Mouse (Mus musculus) ZHBTc4 (cell line): ENCODE data around the gene Zfp715.
A peak's percentile ranks its signal among the peaks of the same experiment; 100 is the strongest.

ENCODE experiments used
- DNase-seq: peaks from one replicate; pipeline ENCODE4 v3.0.0-alpha.2; 2011; ENCODE audit warnings: low read depth, low spot score

Zfp715 gene

GRCm38 (mm10) chr7:43313013-43313428 lies at the start of gene Zfp715:
Gene Zfp715 (minus strand): TSS chr7:43313294.
- peak; percentile 99 for DNase-seq

DNA sequence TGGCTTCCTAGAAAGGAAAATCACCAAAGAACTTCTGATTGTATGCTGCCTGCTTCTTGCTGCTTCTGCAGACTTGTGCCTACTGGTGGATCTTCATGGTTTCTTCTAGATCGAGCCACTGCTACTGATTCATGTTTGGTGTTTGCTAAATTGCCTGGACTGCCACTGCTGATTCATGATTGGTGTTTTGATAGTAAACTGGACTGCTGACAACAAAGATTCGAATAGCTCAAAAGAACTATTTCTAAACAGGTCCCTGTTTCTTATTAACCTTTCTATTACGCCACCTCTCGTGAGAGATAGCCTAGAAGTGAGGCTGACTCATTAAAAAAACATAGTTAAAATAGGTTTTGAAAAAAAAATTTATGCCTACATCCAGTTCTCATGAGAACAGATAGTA lies 48.9 kb upstream of the Zfp715 start:
- no peak for DNase-seq

DNA sequence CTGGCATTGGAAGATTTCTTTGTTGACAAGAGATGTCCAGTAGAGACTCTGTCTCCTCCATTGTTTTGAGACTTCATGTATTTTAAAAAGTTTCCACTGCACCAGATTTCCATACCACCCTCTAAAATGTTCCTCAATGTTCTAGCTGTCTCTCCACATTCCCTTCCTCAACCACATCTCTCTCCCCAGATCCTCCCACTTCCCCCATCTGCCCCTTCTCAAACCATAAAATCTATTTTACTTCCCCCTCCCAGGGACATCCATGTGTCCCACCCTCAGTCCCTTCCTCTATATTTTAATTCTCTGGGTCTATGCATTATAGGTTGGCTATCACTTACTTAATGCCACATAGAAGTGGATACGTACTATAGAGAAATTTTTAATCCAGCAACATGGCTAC lies 48.3 kb upstream of the Zfp715 start:
- no peak for DNase-seq

DNA sequence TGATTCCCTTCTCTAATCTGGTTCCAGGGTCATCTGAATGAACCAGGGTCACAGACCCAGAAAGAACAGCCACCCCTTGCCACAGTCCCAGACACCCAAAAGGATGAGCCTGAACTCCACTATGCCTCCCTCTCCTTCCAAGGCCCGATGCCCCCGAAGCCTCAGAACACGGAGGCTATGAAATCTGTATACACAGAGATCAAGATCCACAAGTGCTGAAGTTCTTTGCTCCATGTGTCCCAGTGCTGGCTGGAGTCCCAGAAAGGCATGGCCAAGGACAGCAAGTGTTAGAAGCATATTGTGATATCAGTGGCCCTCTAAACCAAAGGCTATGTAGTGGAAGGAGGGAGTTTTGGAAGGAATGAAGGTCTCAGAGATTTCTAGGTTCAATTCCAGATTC lies 45.5 kb upstream of the Zfp715 start:
- DNase-seq = no peak

- DNase-seq = peak; percentile 44
Observed at GRCm38 (mm10) chr7:43354893-43355835, 42.1 kb upstream of the Zfp715 start.

- DNase-seq = no peak
Observed at GRCm38 (mm10) chr7:43353758-43354157, 40.7 kb upstream of the Zfp715 start.

- no peak for DNase-seq
Observed at GRCm38 (mm10) chr7:43353118-43353517, 40.0 kb upstream of the Zfp715 start.

DNA sequence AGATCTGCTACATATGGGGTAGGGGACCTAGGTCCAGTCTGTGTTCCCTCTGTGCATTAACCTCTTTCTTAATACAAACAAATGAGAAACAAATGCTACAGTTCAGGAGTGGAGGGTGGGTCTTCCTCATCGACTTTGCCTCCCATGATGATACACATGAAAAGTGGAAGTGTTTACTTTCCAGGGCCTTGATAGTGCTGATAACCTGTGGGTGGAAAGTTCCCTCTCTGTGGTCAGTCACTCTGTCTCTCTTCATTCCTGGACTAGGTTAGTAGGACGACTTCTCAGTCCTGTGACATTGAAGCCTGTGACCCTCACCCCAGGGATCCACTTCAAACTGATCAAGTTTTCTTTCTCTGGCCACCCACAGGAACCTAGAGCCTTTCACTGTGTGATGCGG lies 38.1 kb upstream of the Zfp715 start, which contains the start of gene Siglecf:
TSS of gene Siglecf (plus strand) at position 188 of the 400 bp plus-strand sequence.
- DNase-seq = no peak

DNA sequence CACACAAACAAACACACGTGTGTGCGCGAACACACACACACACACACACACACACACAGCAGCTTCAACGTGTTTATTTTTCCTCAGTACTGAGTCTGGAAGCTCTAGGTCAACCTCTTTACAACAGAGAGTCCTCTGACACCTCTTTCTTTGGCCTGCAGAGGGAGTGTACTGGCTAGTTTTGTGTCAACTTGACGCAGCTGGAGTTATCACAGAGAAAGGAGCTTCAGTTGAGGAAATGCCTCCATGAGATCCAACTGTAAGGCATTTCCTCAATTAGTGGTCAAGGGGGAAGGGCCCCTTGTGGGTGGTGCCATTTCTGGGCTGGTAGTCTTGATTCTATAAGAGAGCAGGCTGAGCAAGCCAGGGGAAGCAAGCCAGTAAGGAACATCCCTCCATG lies 36.5 kb upstream of the Zfp715 start:
- peak; percentile 55 for DNase-seq

GRCm38 (mm10) chr7:43346571-43346970 lies 33.5 kb upstream of the Zfp715 start:
- DNase-seq = peak; percentile 58

GRCm38 (mm10) chr7:43346148-43346547 lies 33.1 kb upstream of the Zfp715 start:
- DNase-seq = peak; percentile 86

GRCm38 (mm10) chr7:43344491-43344890 lies 31.4 kb upstream of the Zfp715 start:
- DNase-seq = no peak

GRCm38 (mm10) chr7:43344020-43344419 lies 30.9 kb upstream of the Zfp715 start:
- DNase-seq = peak; percentile 35

- DNase-seq = no peak
Observed at GRCm38 (mm10) chr7:43343191-43343590, 30.1 kb upstream of the Zfp715 start.

DNA sequence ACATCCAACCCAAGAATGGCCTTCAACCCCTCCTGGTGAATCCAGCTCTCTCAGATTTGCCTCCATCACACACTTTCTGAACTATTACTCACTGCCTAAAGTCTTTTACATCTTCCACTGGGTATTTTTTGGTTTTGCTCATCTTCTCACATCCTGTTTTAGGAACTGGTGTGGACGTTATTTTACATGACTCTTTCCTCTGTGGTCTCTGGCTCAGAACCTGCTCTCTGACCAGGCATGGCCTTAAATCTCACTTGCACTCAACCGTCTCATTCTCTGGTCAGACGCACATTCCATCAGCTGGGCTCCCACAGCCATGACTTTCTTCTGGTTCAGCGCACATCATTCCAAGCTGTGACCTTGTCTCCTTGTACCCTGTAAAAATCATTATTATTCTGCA lies 27.7 kb upstream of the Zfp715 start:
- no peak for DNase-seq

DNA sequence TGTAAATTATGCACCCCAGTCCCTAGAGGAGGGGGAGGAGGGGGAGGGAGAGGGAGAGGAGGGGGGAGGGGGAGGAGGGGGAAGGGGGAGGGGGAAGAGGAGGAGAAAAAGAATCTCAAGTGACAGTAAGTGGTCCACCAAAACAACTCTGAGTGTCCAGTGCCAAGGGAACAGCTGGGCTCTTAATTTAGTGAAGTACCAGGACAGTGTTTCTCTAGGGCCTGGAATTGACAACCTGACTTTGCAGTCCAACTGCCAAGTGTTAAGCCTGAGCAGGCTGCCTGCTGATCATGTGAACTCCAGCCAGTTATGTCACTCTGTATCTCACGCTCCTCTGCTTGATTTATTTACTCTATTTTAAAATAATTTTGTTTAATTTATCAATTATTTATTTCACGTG lies 20.8 kb upstream of the Zfp715 start:
- DNase-seq = peak; percentile 49

- peak; percentile 91 for DNase-seq
Observed at GRCm38 (mm10) chr7:43333203-43333602, 20.1 kb upstream of the Zfp715 start.

DNA sequence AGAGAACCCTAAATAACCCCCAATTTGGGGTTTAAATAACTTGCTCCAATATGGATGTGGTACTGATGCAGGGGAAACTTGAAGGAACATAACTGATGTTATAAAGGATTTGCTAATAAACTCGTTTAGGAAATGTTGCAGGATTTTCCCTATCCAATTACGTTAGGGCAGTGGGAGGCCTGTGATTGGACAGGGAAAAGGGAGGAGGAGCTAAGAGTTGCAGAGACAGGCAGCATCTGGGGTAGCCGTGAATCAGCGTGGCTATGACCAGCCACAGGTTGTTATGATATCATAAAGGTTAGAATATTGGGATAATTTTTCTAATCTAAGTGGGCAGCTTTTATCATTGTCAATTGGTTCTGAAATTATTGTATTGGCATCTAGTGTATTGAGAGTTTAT lies 15.0 kb upstream of the Zfp715 start:
- DNase-seq = peak; percentile 63

GRCm38 (mm10) chr7:43326223-43326780 lies 13.2 kb upstream of the Zfp715 start:
- DNase-seq = peak; percentile 43

- DNase-seq = peak; percentile 42
Observed at GRCm38 (mm10) chr7:43312386-43313012, 595 bp downstream of the Zfp715 start.

- no peak for DNase-seq
Observed at GRCm38 (mm10) chr7:43311632-43312031, 1.5 kb downstream of the Zfp715 start.

- DNase-seq = no peak
Observed at GRCm38 (mm10) chr7:43309069-43309468, 4.0 kb downstream of the Zfp715 start.
